Mouse (Mus musculus): Measurements from ENCODE around the gene Cop1.

The Cop1 gene

DNA sequence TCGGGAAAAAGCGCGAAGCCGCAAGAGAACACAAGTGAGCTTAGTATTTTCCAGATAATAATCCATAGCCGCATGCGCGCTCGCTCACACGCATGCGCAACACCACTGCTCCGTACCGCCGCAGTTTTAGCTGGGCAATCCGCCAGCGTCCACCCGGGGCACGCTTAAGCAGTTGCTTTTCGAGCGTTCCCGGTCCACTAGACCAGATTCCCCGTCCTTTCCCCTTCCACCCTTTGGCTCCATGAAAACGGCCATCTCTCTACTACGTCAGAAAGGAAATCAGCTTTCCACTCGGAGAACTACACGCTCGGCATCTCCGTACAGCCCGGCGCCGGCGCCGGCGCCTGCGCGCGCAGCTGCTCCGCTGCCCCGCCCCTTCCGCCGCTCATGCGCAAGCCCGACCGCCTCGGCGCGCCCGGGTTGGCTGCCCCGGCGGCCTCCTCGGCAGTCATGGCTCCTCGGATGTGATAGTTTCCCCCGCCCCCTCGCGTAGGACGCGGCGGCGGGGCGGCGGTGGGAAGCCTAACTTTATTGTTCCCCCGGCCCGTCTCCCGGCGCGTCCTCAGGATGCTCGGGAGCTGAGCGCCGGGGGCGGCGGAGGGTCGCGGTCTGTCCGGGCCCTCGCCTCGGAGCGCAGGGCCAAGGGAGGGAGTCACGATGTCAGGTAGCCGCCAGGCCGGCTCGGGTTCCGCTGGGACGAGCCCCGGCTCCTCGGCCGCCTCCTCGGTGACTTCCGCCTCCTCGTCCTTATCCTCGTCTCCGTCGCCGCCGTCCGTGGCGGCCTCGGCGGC is at the start of gene Cop1:
Cop1 (plus strand) TSS at position 540 of the 791 bp plus-strand sequence.
- DNase-seq (ENCODE audit: low spot score), result peak; percentile 92

DNA sequence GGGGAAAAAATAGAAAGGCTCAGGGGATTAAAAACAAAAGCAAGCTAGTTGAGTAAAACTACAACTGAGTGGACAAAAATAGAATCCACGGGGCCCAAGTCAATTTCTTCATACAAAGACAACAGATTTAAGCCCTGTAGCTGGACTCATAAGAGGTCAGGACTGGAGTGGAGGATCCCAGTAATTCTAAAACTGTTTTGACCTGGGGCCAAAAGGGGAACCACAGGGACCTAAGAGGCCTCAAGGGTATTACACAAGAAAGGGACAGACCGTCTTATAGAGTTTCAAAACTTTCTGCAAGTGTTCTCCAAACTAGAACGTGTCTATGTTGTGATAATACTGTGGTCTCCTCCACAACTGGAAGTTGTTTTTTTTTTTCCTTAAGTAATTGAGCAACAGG is 45.4 kb upstream of the Cop1 start:
- DNase-seq (ENCODE audit: low spot score), result no peak

DNA sequence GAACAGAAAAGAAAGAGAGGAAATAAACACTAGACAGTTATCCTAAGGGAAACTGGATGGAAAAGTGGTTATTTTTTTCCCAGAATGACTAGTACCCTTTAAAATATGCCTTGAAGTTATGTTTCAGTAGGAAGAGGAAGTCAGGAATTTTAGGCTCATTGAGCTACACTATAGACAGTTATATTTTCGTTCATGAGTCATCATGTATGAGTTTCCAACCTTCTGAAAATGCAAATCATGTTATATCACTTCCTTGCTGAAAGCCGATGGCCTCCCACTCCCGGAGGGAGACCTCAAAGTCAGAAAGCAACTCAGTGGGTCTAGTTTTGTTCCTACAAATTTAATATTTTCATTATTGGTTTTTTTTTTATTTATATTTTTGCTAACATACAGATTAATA is 33.5 kb upstream of the Cop1 start:
- DNase-seq (ENCODE audit: low spot score), result no peak

DNA sequence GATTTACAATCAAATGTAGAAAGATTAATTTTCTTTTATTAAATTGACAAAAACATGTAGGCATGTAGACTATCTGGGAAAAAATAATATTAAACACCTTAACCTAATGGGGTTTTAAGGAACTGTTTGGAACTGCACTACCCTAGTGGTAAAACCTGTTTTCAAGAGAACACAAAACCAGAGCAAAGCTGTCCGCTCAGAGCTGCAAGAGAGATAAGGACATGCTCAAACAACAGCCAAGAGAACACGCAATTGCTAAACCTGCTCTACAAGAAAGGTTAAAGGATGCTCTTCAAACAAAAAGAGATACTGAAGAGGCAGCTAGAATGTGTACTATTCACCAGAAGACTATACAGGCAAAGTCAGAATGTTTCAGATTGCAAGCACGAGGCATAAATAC is 32.5 kb upstream of the Cop1 start:
- DNase-seq (ENCODE audit: low spot score), result no peak

DNA sequence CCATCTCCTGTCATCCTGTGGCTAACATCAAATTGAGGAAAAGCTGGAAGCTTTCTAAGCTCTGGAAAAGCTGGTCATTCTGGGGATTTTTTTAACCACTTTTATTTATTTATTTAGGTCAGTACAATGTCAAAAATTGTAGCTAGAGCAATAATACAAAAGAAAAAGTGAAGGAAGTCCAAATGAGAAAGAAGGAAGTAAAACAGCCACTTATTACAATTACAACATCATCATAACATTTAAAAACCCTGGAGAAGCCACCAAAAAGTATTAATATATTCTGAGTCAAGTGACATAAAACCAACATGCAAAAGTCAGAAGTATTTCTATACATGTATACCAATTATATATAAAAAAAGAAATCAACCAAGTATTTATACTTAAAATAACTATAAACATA is 30.9 kb upstream of the Cop1 start:
- DNase-seq (ENCODE audit: low spot score), result no peak

DNA sequence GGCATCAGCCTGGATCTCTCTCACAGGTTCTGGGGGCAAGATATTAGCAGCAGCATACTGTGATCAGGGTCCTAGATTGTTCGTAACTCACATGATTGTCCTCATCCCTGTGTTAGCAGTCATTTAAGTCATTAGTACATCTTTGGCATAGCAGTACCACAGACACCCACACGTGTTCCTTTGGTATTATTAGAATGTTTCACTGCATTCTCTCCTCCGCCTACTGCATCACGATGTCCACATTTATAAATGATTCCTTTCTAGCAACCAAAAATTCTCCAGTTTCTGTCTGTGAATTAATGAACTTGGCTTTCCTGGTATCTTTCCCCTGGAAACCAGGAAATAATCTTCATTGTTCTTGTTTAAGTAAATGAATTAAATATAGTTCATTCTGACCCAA is 20.4 kb upstream of the Cop1 start:
- peak; percentile 34 for DNase-seq (ENCODE audit: low spot score)

DNA sequence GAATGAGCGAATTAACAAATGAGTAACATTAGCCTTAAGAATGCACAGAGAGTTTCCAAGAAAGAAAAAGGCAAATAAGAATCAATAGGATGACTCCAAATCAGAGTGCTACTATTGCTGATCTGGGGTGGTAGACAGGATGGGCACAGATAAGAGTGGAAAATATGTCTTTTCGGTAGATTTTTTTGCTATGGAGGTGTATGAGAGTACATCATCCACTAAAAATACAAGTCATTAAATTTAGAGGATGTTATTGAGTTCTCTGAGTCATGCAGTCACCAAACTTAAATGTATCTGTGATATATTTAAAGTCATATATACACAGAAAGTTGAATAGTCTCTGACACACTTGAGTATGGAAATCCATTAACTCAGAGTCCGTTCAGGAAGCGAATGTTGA is 14.7 kb upstream of the Cop1 start:
- no peak for DNase-seq (ENCODE audit: low spot score)

DNA sequence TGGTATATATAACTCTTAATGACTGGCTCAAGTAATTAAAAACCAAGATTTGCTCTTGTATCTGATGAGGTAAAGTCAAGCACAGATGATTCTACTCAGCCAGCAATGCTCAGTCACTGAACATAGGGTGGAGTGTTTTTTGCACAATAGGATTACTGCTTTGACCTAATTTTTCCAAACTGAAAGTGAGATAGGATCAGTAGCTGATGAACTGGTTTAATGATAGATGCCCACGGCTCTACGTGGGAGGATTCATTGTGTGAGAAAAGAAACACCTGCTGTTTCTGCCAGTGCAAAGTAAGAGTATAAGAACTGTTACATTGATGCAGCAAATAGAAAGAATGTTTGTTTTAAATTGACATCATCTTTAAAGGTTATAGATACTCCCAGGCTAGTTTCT is 10.1 kb upstream of the Cop1 start:
- DNase-seq (ENCODE audit: low spot score), result no peak

DNA sequence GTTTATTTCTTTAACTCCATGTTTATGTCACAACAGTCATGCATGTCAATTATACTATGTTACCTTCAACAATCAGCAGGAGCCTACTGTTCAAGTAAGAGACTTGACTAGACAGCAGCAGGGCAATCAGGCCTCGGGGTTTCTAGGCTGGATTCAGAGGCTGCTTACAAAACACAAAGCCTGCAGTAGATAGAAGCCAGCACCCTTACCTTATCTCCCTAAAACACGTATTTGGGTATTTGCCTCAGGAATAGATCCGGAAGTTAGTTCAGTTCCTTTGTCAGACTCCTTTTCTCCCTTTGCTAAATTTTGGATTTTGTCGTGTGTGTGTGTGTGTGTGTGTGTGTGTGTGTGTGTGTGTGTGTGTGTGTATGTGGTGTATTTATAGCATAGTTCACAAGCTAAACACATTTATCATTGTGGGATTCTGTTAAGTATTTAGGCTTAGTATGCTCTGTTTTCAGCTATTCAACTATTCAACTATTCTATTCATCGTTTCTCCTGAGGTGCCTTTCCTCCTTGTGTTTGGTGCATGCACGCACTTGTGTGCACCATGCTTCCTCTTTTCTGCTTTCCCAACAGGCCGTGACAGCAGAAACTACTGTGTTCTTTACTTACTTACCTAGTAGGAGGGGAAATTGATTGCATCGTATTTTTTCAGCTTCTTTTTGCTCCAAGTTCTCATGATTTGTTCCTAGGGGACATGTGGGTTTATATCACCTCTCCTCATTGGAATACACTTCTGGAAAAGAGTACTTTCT is 6.9 kb upstream of the Cop1 start:
- no peak for DNase-seq (ENCODE audit: low spot score)

DNA sequence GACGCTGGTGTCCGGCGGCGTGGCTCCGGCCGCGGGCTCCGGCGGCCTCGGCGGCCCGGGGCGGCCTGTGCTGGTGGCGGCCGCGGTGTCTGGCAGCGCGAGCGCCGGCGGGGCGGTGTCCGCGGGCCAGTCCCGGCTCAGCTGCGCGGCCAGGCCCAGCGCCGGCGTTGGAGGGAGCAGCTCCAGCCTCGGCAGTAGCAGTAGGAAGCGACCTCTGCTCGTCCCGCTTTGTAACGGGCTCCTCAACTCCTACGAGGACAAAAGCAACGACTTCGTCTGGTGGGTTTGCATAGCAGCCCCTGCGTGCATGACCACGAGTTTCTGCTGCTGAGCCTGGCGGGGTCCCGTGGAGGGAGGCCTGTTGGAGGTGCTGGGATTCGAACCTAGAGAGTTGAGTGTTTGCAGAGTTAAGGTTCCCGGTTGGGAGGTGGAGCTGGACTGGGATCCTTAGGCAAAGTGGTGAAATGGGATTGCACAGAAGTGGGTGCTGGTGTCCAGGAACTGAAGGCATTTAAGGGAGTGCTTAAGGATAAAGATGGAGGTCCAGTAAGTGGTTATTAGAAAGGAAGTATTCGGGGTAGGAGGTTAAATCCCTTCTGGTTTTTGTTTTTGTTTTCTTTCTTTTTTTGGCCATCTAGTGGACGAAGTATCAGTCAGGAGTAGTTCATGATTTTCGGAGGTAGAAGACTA is 597 bp downstream of the Cop1 start:
- DNase-seq (ENCODE audit: low spot score), result peak; percentile 26

DNA sequence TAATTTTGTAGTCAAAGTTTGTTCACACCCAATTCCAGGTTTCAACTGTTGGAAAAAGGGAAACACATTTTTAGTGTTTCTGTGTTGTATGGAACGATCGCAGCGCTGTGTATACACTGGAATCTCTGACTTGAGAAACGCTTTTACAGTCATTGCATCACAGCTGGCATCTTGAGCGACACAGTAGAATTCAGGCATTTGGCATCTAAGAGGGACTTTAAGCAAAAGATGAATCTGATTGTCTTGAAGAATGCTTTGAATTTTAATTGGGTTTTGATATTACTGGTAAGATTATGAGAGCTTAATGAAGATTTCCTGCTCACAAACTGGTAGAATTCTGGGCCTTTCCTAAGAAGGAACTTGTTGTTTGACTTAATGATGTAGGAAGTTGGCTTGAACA is 1.3 kb downstream of the Cop1 start:
- DNase-seq (ENCODE audit: low spot score), result no peak

DNA sequence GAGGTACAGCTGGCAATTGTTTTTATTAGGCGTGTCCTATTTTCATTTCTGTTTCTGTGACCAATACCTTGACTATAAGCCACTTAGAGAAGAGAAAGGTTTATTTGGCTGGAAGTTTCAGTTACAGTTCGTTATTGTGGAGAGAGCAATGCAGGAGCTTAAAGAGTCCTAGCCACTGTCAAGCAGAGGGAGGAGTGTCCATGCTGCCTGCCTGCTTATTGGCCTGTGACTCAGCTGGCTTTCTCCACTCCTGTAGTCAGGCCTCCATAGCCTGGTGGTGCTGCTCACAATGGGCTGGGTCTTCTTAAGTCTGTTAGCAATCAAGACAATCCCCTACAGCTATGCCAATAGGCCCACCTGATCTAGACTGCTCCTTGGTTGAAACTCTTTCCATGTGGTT is 2.4 kb downstream of the Cop1 start:
- DNase-seq (ENCODE audit: low spot score), result no peak

DNA sequence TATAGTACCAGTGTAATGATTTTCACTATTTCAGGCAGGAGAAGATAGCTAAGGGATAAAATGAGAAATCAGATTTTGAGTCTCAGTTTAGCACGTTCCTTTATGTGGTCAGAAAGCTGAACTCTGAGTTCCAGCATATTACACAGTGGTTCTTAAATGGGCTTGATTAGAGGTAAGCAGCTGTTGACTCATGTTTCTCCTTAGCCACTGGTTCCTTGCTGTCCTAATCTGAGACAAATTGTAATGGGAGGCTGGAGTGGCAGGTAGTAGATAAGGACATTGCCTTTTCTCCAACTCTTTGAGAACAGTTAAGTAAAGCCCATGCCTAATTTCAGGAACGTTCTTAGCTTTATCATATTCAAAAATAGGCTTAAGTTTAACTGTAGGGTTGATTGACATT is 3.6 kb downstream of the Cop1 start:
- no peak for DNase-seq (ENCODE audit: low spot score)

DNA sequence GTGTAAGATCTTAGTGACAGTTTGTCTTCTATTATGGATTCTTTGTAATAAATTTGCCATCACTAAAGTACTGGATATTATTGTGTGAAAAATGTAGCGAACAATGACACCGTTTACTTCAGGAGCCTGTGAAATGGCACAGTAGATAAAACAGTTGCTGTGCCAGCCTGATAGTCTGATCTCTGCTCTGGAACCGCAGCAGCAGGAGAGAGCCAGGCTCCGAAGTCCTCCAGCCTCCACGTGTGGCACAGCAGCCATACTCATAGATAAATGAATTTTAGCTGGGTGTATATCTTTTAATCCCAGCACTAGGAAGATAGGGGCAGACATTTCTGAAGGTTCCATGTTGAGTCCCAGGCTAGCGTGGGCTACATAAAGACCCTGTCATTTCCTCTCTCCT is 6.0 kb downstream of the Cop1 start:
- no peak for DNase-seq (ENCODE audit: low spot score)

DNA sequence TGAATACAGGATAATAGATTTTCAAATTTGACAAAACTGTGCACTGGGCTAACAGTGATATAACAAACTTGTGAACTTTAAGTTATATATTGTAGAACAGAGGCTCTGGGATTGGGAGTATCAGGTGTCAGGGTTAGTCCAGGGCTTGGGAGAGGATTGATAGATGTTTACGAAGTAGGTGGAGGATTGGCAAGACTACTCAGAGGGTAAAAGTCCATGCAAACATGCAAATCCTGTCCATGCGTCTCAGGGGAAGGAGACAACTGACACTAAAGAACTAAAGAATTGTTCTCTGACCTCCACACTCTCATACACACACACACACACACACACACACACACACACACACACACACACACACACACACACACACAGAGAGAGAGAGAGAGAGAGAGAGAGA is 18.2 kb downstream of the Cop1 start:
- no peak for DNase-seq (ENCODE audit: low spot score)

DNA sequence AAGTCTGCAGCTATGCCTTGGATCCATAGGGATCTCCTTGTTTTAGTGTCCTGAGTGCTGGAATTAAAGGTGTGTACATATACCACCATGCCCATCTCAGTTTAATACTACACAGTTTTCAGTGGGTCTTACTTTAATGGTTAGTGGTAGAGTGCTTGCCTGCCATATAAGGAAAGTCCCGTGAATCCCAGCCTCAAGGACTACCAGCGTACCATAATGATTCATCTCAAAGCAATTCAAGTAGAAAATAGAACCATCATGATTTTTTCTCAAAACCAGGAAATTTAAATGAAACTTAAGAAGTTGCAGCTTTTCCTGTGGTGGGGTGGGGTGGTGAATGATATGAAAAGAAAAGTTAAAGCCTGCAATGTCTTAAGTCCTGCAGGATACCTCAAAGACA is 21.0 kb downstream of the Cop1 start:
- DNase-seq (ENCODE audit: low spot score), result no peak

DNA sequence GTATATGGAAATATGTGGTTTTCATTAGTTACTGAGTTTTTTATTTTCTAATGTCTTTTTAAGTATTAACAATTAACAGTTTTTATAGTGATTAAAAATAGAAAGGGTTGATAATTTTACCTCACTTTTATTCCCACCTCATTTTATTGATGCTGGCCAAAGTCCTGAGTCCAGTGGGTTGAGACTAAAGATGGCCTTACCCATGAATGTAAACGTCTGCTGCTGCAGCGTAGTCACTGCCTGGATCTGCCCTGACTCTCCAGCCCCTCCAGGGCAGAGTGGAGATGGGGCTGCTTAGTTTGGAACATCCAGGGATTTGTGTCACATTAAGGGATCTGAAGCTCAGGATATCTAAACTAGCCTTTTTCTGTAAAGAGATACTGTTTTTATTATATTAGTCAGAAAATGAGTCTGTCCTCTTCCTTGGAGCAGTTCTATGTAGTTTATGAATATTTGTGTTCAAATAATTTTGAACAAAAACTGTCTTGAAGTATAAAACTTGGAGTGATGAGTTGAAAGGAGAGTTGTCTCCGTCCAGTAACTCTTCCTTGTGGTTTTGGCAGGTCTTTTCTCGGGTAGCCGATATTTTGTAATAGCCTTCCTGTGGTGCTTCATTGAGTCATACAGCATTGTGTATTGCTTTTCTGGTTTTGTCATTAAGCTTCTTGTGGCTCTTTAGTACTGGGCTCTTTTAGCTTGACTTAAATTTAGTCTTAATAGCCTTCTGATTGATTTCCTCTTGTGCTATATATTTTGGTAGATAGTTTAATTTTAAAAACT is 23.0 kb downstream of the Cop1 start:
- no peak for DNase-seq (ENCODE audit: low spot score)

DNA sequence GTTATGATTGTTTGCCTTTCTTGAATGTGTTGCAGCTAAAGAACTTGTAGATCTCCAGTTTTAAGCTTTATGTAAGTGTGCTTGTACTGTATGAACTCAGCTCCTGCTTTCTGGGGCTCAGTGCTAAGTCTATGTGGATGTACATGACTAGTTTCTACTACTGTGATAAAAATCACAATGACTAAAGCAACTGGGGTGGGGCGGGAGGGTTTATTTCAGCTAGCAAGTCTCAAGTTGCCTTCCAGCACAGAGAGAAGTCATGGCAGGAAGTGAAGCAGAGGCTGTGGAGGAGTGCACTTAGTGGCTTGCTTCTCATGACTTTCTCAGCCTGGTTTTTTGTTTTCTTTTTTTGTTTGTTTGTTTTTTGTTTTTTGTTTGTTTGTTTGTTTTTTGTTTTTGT is 24.4 kb downstream of the Cop1 start:
- no peak for DNase-seq (ENCODE audit: low spot score)

DNA sequence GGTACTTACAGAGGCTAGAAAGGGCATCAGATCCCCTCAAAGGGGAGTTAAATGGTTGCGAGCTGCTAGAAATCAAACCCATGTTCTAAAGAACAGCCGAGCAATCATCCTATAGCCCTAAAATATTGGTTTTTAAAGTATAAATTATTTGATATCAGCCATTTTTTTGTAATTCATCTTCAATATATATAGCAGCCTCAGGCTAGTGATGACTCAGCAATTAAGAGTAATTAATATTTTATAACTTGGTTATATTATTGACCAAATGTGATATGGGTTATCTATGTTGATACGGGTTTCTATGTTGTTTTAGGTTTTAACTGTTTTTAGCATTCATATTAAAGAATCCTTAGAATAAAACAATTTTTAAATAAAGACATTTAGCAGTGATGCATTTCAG is 31.7 kb downstream of the Cop1 start:
- DNase-seq (ENCODE audit: low spot score), result no peak

DNA sequence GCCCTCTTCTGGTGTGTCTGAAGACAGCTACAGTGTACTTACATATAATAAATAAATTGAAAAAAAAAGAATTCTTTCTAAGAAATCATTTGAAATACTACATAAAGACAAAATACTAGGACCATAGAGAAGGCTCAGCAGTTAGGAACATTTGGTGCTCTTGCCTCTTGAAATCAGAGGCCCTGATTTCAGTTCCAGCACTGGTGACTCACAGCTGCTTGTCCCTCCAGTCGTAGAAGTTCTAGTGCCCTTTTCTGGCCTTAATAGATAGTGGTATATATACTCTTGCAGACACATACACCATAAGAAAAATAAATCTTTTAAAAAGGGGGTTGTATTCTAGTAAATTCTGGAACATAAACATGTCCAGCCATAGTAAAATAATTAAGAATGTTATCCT is 48.0 kb downstream of the Cop1 start:
- DNase-seq (ENCODE audit: low spot score), result no peak

DNA sequence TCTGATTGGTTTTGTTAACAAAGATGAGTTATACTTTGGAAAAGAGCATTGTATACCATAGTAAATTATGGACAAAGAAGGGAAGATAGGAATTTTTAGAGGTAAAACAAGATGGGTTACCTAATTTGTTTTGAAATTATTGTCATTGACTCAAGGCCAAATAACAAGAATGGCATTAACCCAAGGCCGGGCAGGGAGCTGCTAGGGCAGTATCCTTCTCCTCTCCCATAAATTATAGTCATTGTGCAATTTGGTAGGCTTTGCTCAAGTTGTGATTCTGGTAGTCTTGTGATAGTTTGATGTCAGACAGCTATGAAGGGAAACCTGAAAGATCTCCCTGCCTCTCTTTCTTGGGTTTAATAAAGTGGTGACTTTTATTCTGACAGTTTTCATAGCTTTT is 49.7 kb downstream of the Cop1 start:
- no peak for DNase-seq (ENCODE audit: low spot score)

DNA sequence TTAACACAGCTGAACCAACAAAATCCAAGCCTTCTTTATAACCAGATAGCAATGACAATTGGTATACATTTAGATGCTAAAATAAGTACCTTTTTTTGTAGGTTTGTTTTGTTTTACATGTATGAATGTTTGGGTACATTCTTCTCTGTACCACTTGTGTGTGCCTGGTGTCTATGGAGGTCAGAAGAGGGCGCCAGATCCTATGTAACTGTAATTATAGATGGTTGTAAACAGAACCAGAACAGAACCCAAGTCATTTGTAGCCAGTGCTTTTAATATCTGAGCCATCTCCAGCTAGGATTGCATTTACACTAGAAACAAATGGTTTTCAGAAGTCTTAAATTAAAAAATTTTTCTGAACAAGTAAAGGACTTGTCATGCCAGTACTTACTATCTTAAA is 54.7 kb downstream of the Cop1 start:
- DNase-seq (ENCODE audit: low spot score), result no peak

All from layer of hippocampus, adult 11-12 months (tissue).